Mouse (Mus musculus) heart, embryonic 13.5 days (tissue): ENCODE measurements around the gene Cse1l. TPM values are rescaled to one million over a fixed set of nuclear protein-coding genes. Genes with fewer than 3 reads are reported as not detected.

Experiments
- ATAC-seq: fragments of 200-750 bp; cut with Nextera tagmentation; 2 replicates; pipeline ENCODE4 v1.8.0; 2017; ENCODE audit warnings: moderate TSS enrichment; ENCODE audit not compliant: insufficient number of reproducible peaks, low FRiP score, low TSS enrichment; ENCODE audit errors: extremely low read depth
- H3K27ac ChIP-seq: fragments of 300-500 bp; sonication (generic); replicated peaks from 2 replicates; pipeline ENCODE4 v1.5.1; 2015; ENCODE audit warnings: moderate library complexity, mild to moderate bottlenecking, inconsistent platforms
- H3K27me3 ChIP-seq: fragments of 300-500 bp; sonication (generic); replicated peaks from 2 replicates; pipeline ENCODE4 v1.6.1; 2015; ENCODE audit warnings: mild to moderate bottlenecking, inconsistent platforms
- H3K36me3 ChIP-seq: fragments of 300-500 bp; sonication (generic); 2 replicates; pipeline ENCODE4 v1.6.1; 2015; ENCODE audit warnings: mild to moderate bottlenecking, inconsistent platforms
- H3K4me1 ChIP-seq: fragments of 300-500 bp; sonication (generic); 2 replicates; pipeline ENCODE4 v1.6.1; 2015; ENCODE audit warnings: inconsistent platforms
- H3K4me2 ChIP-seq: fragments of 300-500 bp; sonication (generic); 2 replicates; pipeline ENCODE4 v1.6.1; 2015; ENCODE audit warnings: inconsistent platforms, mild to moderate bottlenecking, moderate library complexity
- H3K4me3 ChIP-seq: fragments of 300-500 bp; sonication (generic); 2 replicates; pipeline ENCODE4 v1.5.1; 2015; ENCODE audit warnings: moderate library complexity, mild to moderate bottlenecking, inconsistent platforms
- H3K9ac ChIP-seq: fragments of 300-500 bp; sonication (generic); 2 replicates; pipeline ENCODE4 v1.6.1; 2015; ENCODE audit warnings: inconsistent platforms, mild to moderate bottlenecking, moderate library complexity
- H3K9me3 ChIP-seq: fragments of 300-500 bp; sonication (generic); 2 replicates; pipeline ENCODE4 v1.6.1; 2016; ENCODE audit warnings: inconsistent platforms
- WGBS: fragments of 180-500 bp; shearing (Covaris S2); methylation state at CpG from one replicate; pipeline ENCODE4 v1.1.7; 2015; ENCODE audit warnings: mixed read lengths; 5-methylcytosine and 5-hydroxymethylcytosine counted together
- polyA plus RNA-seq: library from polyadenylated mRNA; unstranded; fragments of >200 nt; fragmentation: Nextera tagmentation; extraction: Ambion mirVana; gene quantifications from 2 replicates; pipeline ENCODE4 v1.2.1, GENCODE M21; 2015

The Cse1l gene
- polyA plus RNA-seq, 1 experiment from 2014 or later = 88.7 TPM

GRCm38 (mm10) chr2:166885066-166885465, 20.8 kb upstream of the Cse1l start:
- H3K9me3 ChIP-seq = no peaks in the 10 kb centered on the region
- H3K9ac ChIP-seq = peak overlapping the region; percentile 10; the same call in 1 of the 2 replicates
- H3K4me1 ChIP-seq = no peaks in the 10 kb centered on the region
- no peaks in the 10 kb centered on the region for H3K27me3 ChIP-seq
- H3K27ac ChIP-seq = no peak overlapping the region
- H3K4me2 ChIP-seq = no peak overlapping the region
- no peak overlapping the region for H3K4me3 ChIP-seq
- 81% methylated on average over 7 of the region's 7 CpGs for WGBS
- ATAC-seq = no peak
- H3K36me3 ChIP-seq = peaks cover 66% of the 10 kb centered on the region

DNA sequence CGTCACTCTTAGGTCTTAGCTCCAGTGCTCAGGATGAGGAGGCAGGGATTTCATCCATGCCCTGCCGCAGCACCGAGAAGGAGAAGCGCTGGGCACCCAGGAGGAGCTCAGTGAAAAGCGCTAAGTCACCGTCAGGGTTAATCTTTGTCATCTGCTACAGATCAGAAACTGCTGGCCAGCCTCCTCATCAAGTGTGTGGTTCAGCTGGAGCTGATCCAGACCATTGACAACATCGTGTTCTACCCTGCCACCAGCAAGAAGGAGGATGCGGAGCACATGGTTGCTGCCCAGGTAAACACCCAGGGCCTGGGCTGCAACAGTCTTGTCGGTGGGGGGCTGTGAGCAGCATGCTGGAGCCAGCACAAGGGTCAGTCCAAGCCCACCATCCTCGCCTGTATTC, 20.2 kb upstream of the Cse1l start:
- peaks cover 67% of the 10 kb centered on the region for H3K36me3 ChIP-seq
- no peak for ATAC-seq
- H3K9ac ChIP-seq = no peak overlapping the region
- no peaks in the 10 kb centered on the region for H3K9me3 ChIP-seq
- H3K4me1 ChIP-seq = no peaks in the 10 kb centered on the region
- no peak overlapping the region for H3K4me2 ChIP-seq
- no peak overlapping the region for H3K4me3 ChIP-seq
- no peak overlapping the region for H3K27ac ChIP-seq
- no peaks in the 10 kb centered on the region for H3K27me3 ChIP-seq
- WGBS = 72% methylated on average over 10 of the region's 10 CpGs

GRCm38 (mm10) chr2:166886231-166886630, 19.6 kb upstream of the Cse1l start:
- WGBS = 89% methylated on average over 3 of the region's 3 CpGs
- Histone ChIP-seq H3K4me2 (no peak overlapping the region), H3K27ac (no peak overlapping the region), H3K9me3 (no peaks in the 10 kb centered on the region), H3K4me1 (no peaks in the 10 kb centered on the region), H3K4me3 (no peak overlapping the region), H3K27me3 (no peaks in the 10 kb centered on the region), H3K36me3 (peaks cover 66% of the 10 kb centered on the region), H3K9ac (no peak overlapping the region)
- ATAC-seq = no peak

DNA sequence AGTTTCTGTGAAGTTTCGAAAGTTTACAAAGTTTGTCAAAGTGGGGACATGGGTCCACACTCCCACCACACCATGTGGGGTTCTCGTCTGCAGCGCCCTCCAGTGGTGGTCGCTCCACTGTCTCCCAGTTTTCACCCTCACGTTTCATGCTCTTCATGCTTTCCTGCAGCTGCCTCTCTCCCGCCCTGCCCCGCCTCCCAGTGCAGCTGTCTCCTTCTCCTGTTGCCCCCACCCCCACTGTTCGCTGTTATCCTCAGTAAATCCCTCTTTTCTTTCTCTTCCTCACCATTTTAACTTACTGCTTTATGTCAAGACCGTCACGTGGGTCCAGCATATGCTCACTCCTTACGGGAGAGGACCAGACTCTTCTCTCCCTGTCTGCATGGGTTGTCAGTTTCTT, 18.0 kb upstream of the Cse1l start:
- no peak overlapping the region for H3K9ac ChIP-seq
- H3K36me3 ChIP-seq = peaks cover 66% of the 10 kb centered on the region
- H3K4me3 ChIP-seq = no peak overlapping the region
- no peak overlapping the region for H3K27ac ChIP-seq
- 46% methylated on average over 11 of the region's 11 CpGs for WGBS
- no peaks in the 10 kb centered on the region for H3K4me1 ChIP-seq
- no peaks in the 10 kb centered on the region for H3K27me3 ChIP-seq
- no peak overlapping the region for H3K4me2 ChIP-seq
- H3K9me3 ChIP-seq = no peaks in the 10 kb centered on the region
- no peak for ATAC-seq

GRCm38 (mm10) chr2:166891366-166891880, 14.4 kb upstream of the Cse1l start:
- Histone ChIP-seq H3K36me3 (peaks cover 74% of the 10 kb centered on the region), H3K9ac (no peak overlapping the region), H3K4me1 (no peaks in the 10 kb centered on the region), H3K4me3 (no peak overlapping the region), H3K27me3 (no peaks in the 10 kb centered on the region), H3K4me2 (no peak overlapping the region), H3K27ac (no peak overlapping the region), H3K9me3 (no peaks in the 10 kb centered on the region)
- ATAC-seq = no peak
- 75% methylated on average over 9 of the region's 9 CpGs for WGBS

DNA sequence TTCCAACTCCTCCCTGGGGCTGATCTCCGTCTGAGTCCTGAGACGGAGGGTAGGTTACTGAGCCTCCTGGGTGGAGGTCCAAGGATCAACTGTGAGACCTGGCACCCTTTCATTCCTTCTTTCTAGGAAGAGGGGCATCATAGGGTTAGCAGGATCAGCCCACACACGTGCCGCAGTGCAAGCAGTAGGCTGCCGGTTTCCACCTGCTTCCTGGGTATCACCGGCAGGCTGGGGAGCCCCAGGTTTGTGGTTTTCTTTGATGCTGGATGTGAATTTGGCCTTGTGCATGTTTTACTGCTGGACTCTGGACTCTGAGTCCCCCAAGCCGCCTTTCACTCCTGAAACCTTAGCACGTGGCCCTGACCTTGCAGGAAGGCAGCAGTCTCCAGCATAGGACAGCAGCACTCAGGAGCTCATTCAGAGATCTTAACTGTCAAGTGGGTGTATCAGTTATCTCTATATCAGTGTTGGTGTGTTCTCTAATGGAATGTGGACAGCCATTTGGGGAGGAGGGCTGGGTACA, 13.6 kb upstream of the Cse1l start:
- Histone ChIP-seq H3K27me3 (no peaks in the 10 kb centered on the region), H3K4me1 (no peaks in the 10 kb centered on the region), H3K9ac (no peak overlapping the region), H3K4me2 (no peak overlapping the region), H3K9me3 (no peaks in the 10 kb centered on the region), H3K36me3 (peaks cover 74% of the 10 kb centered on the region), H3K4me3 (no peak overlapping the region), H3K27ac (no peak overlapping the region)
- WGBS = 90% methylated on average over 8 of the region's 8 CpGs
- no peak for ATAC-seq

- H3K27me3 ChIP-seq = no peaks in the 10 kb centered on the region
- no peak overlapping the region for H3K27ac ChIP-seq
- H3K9me3 ChIP-seq = no peaks in the 10 kb centered on the region
- no peak for ATAC-seq
- no peak overlapping the region for H3K4me2 ChIP-seq
- H3K9ac ChIP-seq = no peak overlapping the region
- no peaks in the 10 kb centered on the region for H3K4me1 ChIP-seq
- WGBS = 91% methylated on average over 5 of the region's 5 CpGs
- H3K36me3 ChIP-seq = peaks cover 75% of the 10 kb centered on the region
- no peak overlapping the region for H3K4me3 ChIP-seq
Measured at GRCm38 (mm10) chr2:166893036-166893435, 12.8 kb upstream of the Cse1l start.

- no peak; the same call in 1 of the 2 replicates for ATAC-seq
- no peaks in the 10 kb centered on the region for H3K27me3 ChIP-seq
- H3K4me3 ChIP-seq = no peak overlapping the region
- H3K36me3 ChIP-seq = peaks cover 59% of the 10 kb centered on the region
- H3K4me2 ChIP-seq = no peak overlapping the region
- H3K27ac ChIP-seq = no peak overlapping the region
- WGBS = 77% methylated on average over 13 of the region's 13 CpGs
- H3K9ac ChIP-seq = no peak overlapping the region
- H3K4me1 ChIP-seq = no peaks in the 10 kb centered on the region
- no peaks in the 10 kb centered on the region for H3K9me3 ChIP-seq
Measured at GRCm38 (mm10) chr2:166896368-166896767, 9.5 kb upstream of the Cse1l start.

- no peak overlapping the region for H3K27ac ChIP-seq
Measured at GRCm38 (mm10) chr2:166896974-166897373, 8.9 kb upstream of the Cse1l start.

DNA sequence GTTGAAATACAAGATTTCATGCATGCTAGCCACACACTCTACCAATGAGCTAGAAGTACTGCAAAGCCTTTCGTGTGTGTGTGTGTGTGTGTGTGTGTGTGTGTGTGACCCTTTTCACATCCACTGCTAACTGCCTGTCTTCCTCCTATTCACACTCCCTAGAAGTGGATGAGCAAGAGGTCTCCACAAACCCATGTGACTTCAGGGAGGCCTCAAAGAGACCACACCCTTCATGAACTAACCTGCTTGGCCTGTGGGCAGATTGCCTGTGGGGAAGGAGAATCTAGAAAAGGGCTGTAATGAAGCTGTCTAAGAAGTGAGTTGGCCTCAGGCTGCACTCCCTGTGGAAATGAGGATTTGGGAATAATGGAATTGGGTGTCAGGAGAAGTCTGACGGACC, 6.7 kb upstream of the Cse1l start:
- H3K27me3 ChIP-seq = no peaks in the 10 kb centered on the region
- 68% methylated on average over 2 of the region's 2 CpGs for WGBS
- no peaks in the 10 kb centered on the region for H3K9me3 ChIP-seq

More at GRCm38 (mm10) chr2:166896974-166897373, 8.9 kb upstream of the Cse1l start:
- Histone ChIP-seq H3K4me1 (no peaks in the 10 kb centered on the region), H3K4me2 (no peak overlapping the region), H3K36me3 (peaks cover 55% of the 10 kb centered on the region), H3K9me3 (no peaks in the 10 kb centered on the region), H3K4me3 (no peak overlapping the region), H3K27me3 (no peaks in the 10 kb centered on the region), H3K9ac (no peak overlapping the region)
- no peak for ATAC-seq
- WGBS = 82% methylated on average over 12 of the region's 12 CpGs

GRCm38 (mm10) chr2:166899746-166900145, 6.1 kb upstream of the Cse1l start:
- H3K9me3 ChIP-seq = no peaks in the 10 kb centered on the region
- no peaks in the 10 kb centered on the region for H3K27me3 ChIP-seq
- no peak overlapping the region for H3K4me2 ChIP-seq
- WGBS = 61% methylated on average over 3 of the region's 3 CpGs
- H3K36me3 ChIP-seq = peaks cover 29% of the 10 kb centered on the region
- ATAC-seq = no peak
- no peak overlapping the region for H3K27ac ChIP-seq
- no peaks in the 10 kb centered on the region for H3K4me1 ChIP-seq
- no peak overlapping the region for H3K4me3 ChIP-seq
- no peak overlapping the region for H3K9ac ChIP-seq

More for the DNA sequence above, 6.7 kb upstream of the Cse1l start:
- no peak overlapping the region for H3K4me2 ChIP-seq
- H3K36me3 ChIP-seq = peaks cover 35% of the 10 kb centered on the region
- no peak overlapping the region for H3K4me3 ChIP-seq
- no peak for ATAC-seq
- H3K9ac ChIP-seq = no peak overlapping the region
- H3K27ac ChIP-seq = no peak overlapping the region
- H3K4me1 ChIP-seq = no peaks in the 10 kb centered on the region

GRCm38 (mm10) chr2:166900792-166901505, 4.9 kb upstream of the Cse1l start:
- ATAC-seq = no peak
- Histone ChIP-seq H3K4me1 (peaks cover 7% of the 10 kb centered on the region; the same call in 1 of the 2 replicates), H3K9ac (no peak overlapping the region), H3K27ac (no peak overlapping the region), H3K4me3 (no peak overlapping the region), H3K36me3 (peaks cover 17% of the 10 kb centered on the region), H3K4me2 (no peak overlapping the region), H3K9me3 (no peaks in the 10 kb centered on the region), H3K27me3 (no peaks in the 10 kb centered on the region)
- 82% methylated on average over 8 of the region's 8 CpGs for WGBS
